Mouse (Mus musculus): Measurements from ENCODE around the gene Tob2.

GRCm38 (mm10) chr15:81872262-81873136 lies 13.9 kb upstream of the Tob2 start, which contains the start of gene Aco2:
- TF ChIP-seq POLR2A (IDR thresholded peaks at IDR 0.05; ENCODE audit: low read depth, low read length) (peak; percentile 41), CTCF (conservative IDR thresholded peaks at IDR 0.05; ENCODE audit: insufficient read depth, insufficient read length, low read depth, low read length) (no peak)
